Mouse (Mus musculus) ovary, postnatal 36 days (tissue): ENCODE results near the gene Zranb3.
"Not testable (repeated sequence)": the region's sequence is repeated elsewhere in the genome, so short reads cannot be mapped to it uniquely, and the experiment has no call there.

Experiments
- DNase-seq: peaks from one replicate; pipeline ENCODE4 v3.0.0; 2022; ENCODE audit warnings: low spot score, mixed read lengths

Zranb3 gene

GRCm38 (mm10) chr1:127989387-127989786 lies 113.5 kb downstream of the Zranb3 start:
- no peak for DNase-seq

- no peak for DNase-seq
These were observed 114.6 kb downstream of the Zranb3 start for GRCm38 (mm10) chr1:127988246-127988645.

GRCm38 (mm10) chr1:127985391-127985790 lies 117.5 kb downstream of the Zranb3 start:
- peak; percentile 29 for DNase-seq

- DNase-seq: no peak
These were observed 119.4 kb downstream of the Zranb3 start for GRCm38 (mm10) chr1:127983274-127983993.

GRCm38 (mm10) chr1:127982268-127982667 lies 120.6 kb downstream of the Zranb3 start:
- DNase-seq: no peak

GRCm38 (mm10) chr1:127980911-127981559 lies 121.8 kb downstream of the Zranb3 start:
- no peak for DNase-seq

- no peak for DNase-seq
These were observed 124.7 kb downstream of the Zranb3 start for GRCm38 (mm10) chr1:127978125-127978524.

GRCm38 (mm10) chr1:127976106-127976505 lies 126.7 kb downstream of the Zranb3 start:
- no peak for DNase-seq

- no peak for DNase-seq
These were observed 127.2 kb downstream of the Zranb3 start for GRCm38 (mm10) chr1:127975676-127976075.

- DNase-seq: no peak
These were observed 128.8 kb downstream of the Zranb3 start for GRCm38 (mm10) chr1:127974082-127974481.

GRCm38 (mm10) chr1:127970870-127971269 lies 132.0 kb downstream of the Zranb3 start:
- DNase-seq: no peak

GRCm38 (mm10) chr1:127963326-127963725 lies 139.5 kb downstream of the Zranb3 start:
- no peak for DNase-seq

GRCm38 (mm10) chr1:127961140-127961539 lies 141.7 kb downstream of the Zranb3 start:
- no peak for DNase-seq

GRCm38 (mm10) chr1:127959312-127959718 lies 143.5 kb downstream of the Zranb3 start:
- DNase-seq: no peak

- DNase-seq: no peak
These were observed 144.0 kb downstream of the Zranb3 start for GRCm38 (mm10) chr1:127958801-127959200.

- DNase-seq: no peak
These were observed 146.3 kb downstream of the Zranb3 start for GRCm38 (mm10) chr1:127956524-127956923.

GRCm38 (mm10) chr1:127954800-127955199 lies 148.0 kb downstream of the Zranb3 start:
- DNase-seq: no peak

- DNase-seq: not testable (repeated sequence)
These were observed 148.6 kb downstream of the Zranb3 start for GRCm38 (mm10) chr1:127954198-127954597.

GRCm38 (mm10) chr1:127952276-127952675 lies 150.6 kb downstream of the Zranb3 start:
- DNase-seq: no peak

- no peak for DNase-seq
These were observed 154.1 kb downstream of the Zranb3 start for GRCm38 (mm10) chr1:127948748-127949147.

- no peak for DNase-seq
These were observed 156.1 kb downstream of the Zranb3 start for GRCm38 (mm10) chr1:127946615-127947249.

- peak; percentile 41 for DNase-seq
These were observed 156.9 kb downstream of the Zranb3 start for GRCm38 (mm10) chr1:127945696-127946575.
